Mouse (Mus musculus) G1E-ER4 (cell line): ENCODE measurements around the gene Tpcn2. TPM values are rescaled to one million over a fixed set of nuclear protein-coding genes. Genes with fewer than 3 reads are reported as not detected.

Source experiments
- GATA1 ChIP-seq: IDR thresholded peaks from one replicate; pipeline ENCODE4 v1.8.0; 2012; ENCODE audit warnings: low read length, inconsistent platforms
- polyA plus RNA-seq: library from polyadenylated mRNA; stranded (reverse); fragments of >175 nt; gene quantifications from 2 replicates; pipeline ENCODE4 v1.2.3, GENCODE M21; 2012

Tpcn2 gene
- polyA plus RNA-seq, 1 experiment, result 3.7 TPM

- TF ChIP-seq GATA1, result no peak
Measured at GRCm38 (mm10) chr7:145197042-145197441, 86.8 kb downstream of the Tpcn2 start.

- TF ChIP-seq GATA1, result no peak
Measured at GRCm38 (mm10) chr7:145196340-145196739, 87.5 kb downstream of the Tpcn2 start.

DNA sequence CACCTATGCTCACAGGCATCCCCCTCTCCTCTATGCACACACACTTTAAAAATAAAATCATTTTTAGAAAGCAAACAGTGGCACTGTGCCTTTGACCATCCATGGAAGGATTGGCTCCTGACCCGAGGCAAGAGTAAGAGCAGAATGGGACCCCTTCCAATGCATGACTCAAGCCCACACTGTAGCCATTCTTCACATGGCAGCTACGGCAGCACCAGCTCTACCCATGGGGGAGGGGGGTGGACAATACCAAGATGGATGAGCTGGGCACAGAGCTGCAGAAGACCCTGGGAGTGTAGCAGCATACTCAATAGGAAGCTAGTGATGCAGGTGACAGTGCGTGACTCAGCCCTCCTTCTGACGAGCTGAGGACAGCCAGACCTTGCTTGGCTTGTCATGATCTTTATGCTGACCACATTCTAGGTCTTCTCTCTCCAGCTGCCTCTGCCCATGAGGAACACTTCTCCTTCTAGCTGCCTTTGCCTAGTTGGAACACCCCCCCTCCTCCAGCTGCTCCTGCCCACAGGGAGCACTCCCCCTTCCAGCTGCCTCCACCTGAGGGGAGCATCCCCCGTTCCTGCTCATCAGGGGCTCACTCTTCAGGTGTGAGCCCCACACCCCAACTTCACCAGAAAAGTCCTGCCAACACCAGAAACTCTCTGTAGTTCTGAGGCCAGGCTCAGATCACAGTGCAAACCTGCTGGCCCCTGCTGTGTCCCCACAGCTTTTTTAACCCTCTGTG is 88.5 kb downstream of the Tpcn2 start:
- no peak for TF ChIP-seq GATA1

GRCm38 (mm10) chr7:145194455-145195161 is 89.2 kb downstream of the Tpcn2 start:
- TF ChIP-seq GATA1, result no peak

- no peak for TF ChIP-seq GATA1
Measured at GRCm38 (mm10) chr7:145192836-145193235, 91.0 kb downstream of the Tpcn2 start.

DNA sequence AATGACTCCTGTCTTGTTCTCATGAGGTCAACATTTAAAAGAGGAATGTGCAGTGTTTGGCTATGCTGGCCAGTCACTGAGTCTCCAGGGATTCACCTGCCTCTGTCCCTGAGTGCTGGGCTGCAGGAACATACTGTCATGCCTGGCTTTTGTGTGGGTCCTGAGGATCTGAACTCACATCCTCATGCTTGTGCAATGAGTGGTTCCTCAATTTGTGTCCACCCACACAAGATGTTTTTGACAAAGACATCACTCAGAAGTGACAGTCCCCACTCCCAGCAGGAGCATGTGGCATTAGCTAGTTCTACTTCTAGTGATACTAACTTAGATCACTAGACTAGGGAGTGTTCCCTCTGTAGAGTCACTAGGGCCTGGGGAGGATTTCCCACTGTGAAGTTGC is 93.3 kb downstream of the Tpcn2 start:
- TF ChIP-seq GATA1, result no peak

DNA sequence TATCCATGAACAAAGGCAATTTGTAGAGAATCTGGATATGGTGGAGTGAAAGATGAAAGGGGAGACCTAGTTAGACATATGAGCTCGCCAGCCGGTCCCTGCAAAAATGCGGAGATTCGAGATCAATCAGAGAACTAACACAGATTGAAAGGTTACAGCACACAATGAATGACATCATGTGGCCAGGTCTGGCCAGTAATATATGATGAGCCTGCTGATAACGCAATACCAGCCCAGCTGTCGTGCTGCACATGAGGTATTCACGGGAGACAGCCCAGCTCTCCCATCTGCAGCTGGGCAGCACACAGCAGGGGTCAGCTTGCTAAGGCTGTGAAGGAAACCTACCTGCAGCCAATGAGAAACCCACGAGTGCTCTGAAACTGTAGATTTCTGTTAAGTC is 94.5 kb downstream of the Tpcn2 start:
- no peak for TF ChIP-seq GATA1

GRCm38 (mm10) chr7:145187802-145188201 is 96.0 kb downstream of the Tpcn2 start:
- no peak for TF ChIP-seq GATA1

DNA sequence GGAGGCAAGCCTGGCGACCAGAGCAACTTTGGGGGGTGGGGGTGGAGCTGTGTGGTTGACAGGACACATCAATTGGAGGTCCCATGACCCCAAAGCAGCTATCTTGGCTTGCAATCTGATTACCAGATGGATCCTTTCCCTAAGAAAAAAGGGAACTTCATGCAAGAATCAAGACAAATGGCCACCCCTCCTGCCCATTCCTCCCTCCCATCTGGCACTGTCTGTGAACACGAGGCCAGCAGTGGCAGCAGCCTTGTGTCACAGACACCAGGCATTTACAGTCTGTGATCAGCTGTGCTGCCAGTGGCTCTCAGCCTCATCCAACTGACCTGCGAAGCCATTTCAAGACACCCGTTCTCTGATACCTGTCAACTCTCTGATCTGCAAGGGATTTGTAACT is 101.4 kb downstream of the Tpcn2 start:
- TF ChIP-seq GATA1, result no peak

GRCm38 (mm10) chr7:145181376-145182034 is 102.3 kb downstream of the Tpcn2 start:
- TF ChIP-seq GATA1, result no peak

DNA sequence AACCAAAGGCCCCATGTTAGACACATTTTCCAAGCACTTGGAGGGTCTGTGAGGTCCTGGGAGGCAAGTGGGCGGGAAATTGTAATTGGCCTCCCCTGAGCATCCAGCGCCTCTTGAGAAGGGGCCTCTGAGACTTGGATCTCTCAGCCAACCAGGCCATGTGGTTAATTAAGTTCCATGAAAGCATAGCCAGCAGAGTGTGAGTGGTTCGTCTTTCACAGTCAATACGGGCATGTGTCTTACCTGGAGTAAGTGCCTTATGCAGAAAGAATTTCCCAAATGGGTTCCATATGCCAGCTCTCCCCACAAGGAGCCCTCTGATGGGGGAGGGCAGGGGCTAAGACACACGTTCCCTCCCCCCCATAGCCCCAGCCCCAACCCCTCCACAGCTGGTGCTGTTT is 104.1 kb downstream of the Tpcn2 start:
- no peak for TF ChIP-seq GATA1

DNA sequence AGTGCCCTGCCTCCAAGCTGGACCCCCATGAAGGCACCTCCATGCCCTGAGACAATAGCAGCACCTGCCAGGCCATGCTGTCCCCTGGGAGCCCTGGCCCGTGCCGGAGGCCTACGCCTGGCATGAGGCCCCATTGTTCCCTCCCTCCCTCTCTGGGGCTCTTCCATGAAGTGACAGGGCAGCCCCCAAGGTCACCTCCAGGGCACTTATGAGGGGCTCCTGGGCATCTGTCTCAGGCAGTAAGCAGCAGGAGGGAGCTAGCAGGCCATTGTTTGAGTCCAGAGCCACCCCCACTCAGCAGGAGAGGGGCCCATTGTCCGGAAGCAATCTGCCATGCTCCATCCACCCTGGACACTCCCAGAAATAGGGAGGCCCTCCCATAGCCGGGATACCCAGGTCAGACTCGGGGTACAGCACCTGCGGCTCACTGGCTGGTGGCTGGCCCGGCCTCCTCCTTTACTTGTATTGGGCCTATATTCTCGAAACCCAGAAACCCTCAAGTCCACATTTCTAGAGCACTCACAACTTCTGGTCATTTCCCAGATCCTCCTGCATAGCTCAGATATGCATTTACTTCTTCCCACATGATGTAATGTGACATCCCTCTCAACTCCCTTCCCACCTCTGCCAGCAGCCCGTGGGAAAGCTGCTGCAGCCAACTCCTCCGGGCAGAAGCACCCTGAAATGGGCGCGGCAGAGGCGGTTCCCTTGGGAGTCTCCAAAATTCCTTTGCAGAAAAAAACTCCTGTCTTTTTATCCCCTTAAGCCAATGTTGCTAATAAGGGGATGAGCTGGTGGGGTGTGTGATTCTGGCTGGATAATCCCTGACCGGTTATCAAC is 106.8 kb downstream of the Tpcn2 start:
- no peak for TF ChIP-seq GATA1

DNA sequence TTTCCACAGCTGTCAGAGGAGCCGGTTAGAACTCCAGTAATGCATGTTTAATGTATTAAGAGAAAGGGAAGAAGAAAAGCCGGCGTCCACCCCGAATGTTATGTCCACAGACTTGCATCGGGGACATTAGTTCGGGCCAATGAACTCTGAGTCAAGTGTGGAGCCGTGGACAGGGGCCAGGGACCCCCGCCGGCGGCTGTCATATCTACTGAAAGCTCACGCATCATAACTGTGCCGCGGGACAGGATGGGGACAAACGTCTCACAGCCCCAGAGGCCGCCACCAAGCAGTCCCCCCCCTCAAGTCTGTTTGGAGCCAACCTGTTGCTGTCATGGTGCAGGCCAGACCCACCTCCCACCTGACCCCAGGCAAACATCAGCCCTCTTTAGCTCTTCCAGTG is 110.2 kb downstream of the Tpcn2 start:
- no peak for TF ChIP-seq GATA1

- no peak for TF ChIP-seq GATA1
Measured at GRCm38 (mm10) chr7:145173116-145173515, 110.7 kb downstream of the Tpcn2 start.

DNA sequence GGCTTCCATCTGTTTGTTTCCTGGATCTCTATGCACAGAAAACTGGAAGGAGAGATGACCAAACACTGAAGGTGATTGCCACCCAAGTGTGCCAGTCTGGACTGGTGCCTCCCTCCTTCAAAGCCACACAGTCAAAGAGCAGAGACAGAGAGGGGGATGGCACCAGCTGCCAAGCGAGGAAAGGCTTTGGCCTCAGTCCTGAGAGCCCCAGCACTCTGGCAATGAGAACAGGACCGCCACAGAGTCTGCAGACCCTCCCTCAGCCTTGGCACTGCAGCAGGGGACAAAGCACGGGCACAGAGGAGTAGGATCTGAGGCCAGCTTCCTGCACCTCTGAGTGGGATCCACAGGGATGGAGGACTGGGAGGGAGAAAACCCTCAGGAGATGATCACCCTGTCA is 114.1 kb downstream of the Tpcn2 start:
- TF ChIP-seq GATA1, result no peak
